Mouse (Mus musculus) brain, embryonic 14.5 days (tissue): ENCODE data around the gene Nxn.

Experiments
- CTCF ChIP-seq: fragments of 200-500 bp; IDR thresholded peaks from 2 replicates; pipeline ENCODE4 v1.5.1; 2012; ENCODE audit warnings: inconsistent platforms, mild to moderate bottlenecking, moderate library complexity, borderline replicate concordance; ENCODE audit not compliant: insufficient read depth, insufficient read length; ENCODE audit errors: extremely low read depth
- POLR2A ChIP-seq: fragments of 200-500 bp; IDR thresholded peaks from 2 replicates; pipeline ENCODE4 v1.6.1; 2012; ENCODE audit warnings: mild to moderate bottlenecking, inconsistent platforms, borderline replicate concordance; ENCODE audit not compliant: poor library complexity, insufficient read depth, insufficient read length, severe bottlenecking; ENCODE audit errors: extremely low read depth

GRCm38 (mm10) chr11:76398312-76398797 lies 585 bp downstream of the Nxn start:
- no peak for TF ChIP-seq CTCF
- no peak for TF ChIP-seq POLR2A
